Mouse (Mus musculus): ENCODE data around the gene Gm37240. TPM values are rescaled to one million over a fixed set of nuclear protein-coding genes. Genes with fewer than 3 reads are reported as not detected.
"Not testable (repeated sequence)": the region's sequence is repeated elsewhere in the genome, so short reads cannot be mapped to it uniquely, and the experiment has no call there.

Gm37240 gene
- polyA plus RNA-seq, 1 experiment from 2014 or later = 11.4 TPM

- H3K4me2 ChIP-seq (ENCODE audit: low read depth, low read length) = peak overlapping the region; percentile 58
- H3K9me3 ChIP-seq (replicated peaks; ENCODE audit: control insufficient read depth, low read length); H3K4me3 ChIP-seq (replicated peaks; ENCODE audit: low read length); ATAC-seq (ENCODE audit: insufficient read depth, low FRiP score); H3K9ac ChIP-seq (ENCODE audit: low read length); H3K27ac ChIP-seq (ENCODE audit: low read length); H3K36me3 ChIP-seq (ENCODE audit: control insufficient read depth, insufficient read depth, low read length); H3K27me3 ChIP-seq (ENCODE audit: control insufficient read depth, insufficient read depth, low read length): not testable (repeated sequence)
- H3K4me1 ChIP-seq (ENCODE audit: control insufficient read depth, insufficient read depth, low read length) = peaks cover 20% of the 10 kb centered on the region
- WGBS = 69% methylated on average over 2 of the region's 2 CpGs
Measured at GRCm38 (mm10) chr3:84655785-84656150, 1231.5 kb downstream of the Gm37240 start.

- ATAC-seq (ENCODE audit: insufficient read depth, low FRiP score) = peak; percentile 31; the same call in 1 of the 2 replicates
- Histone ChIP-seq H3K27ac (ENCODE audit: low read length) (peak overlapping the region; percentile 58), H3K4me3 (replicated peaks; ENCODE audit: low read length) (peak overlapping the region; percentile 16; the same call in 1 of the 2 replicates)
Measured at GRCm38 (mm10) chr3:84654900-84655784, 1232.2 kb downstream of the Gm37240 start.

GRCm38 (mm10) chr3:84654246-84654826, 1233.0 kb downstream of the Gm37240 start:
- H3K27ac ChIP-seq (ENCODE audit: low read length) = peak overlapping the region; percentile 58
- peak; percentile 62; the same call in 1 of the 2 replicates for ATAC-seq (ENCODE audit: insufficient read depth, low FRiP score)
- peaks cover 5% of the 10 kb centered on the region; the same call in 1 of the 2 replicates for H3K9me3 ChIP-seq (replicated peaks; ENCODE audit: control insufficient read depth, low read length)
- no peaks in the 10 kb centered on the region for H3K27me3 ChIP-seq (ENCODE audit: control insufficient read depth, insufficient read depth, low read length)
- H3K4me1 ChIP-seq (ENCODE audit: control insufficient read depth, insufficient read depth, low read length) = peaks cover 20% of the 10 kb centered on the region
- no peaks in the 10 kb centered on the region for H3K36me3 ChIP-seq (ENCODE audit: control insufficient read depth, insufficient read depth, low read length)
- WGBS = 16% methylated on average over 12 of the region's 12 CpGs
- H3K4me3 ChIP-seq (replicated peaks; ENCODE audit: low read length) = peak overlapping the region; percentile 28
- peak overlapping the region; percentile 48; the same call in 1 of the 2 replicates for H3K9ac ChIP-seq (ENCODE audit: low read length)
- H3K4me2 ChIP-seq (ENCODE audit: low read depth, low read length) = peak overlapping the region; percentile 58

More at GRCm38 (mm10) chr3:84654900-84655784, 1232.2 kb downstream of the Gm37240 start:
- Histone ChIP-seq H3K27me3 (ENCODE audit: control insufficient read depth, insufficient read depth, low read length) (no peaks in the 10 kb centered on the region), H3K4me1 (ENCODE audit: control insufficient read depth, insufficient read depth, low read length) (peaks cover 20% of the 10 kb centered on the region), H3K36me3 (ENCODE audit: control insufficient read depth, insufficient read depth, low read length) (no peaks in the 10 kb centered on the region), H3K9ac (ENCODE audit: low read length) (no peak overlapping the region), H3K9me3 (replicated peaks; ENCODE audit: control insufficient read depth, low read length) (peaks cover 5% of the 10 kb centered on the region; the same call in 1 of the 2 replicates), H3K4me2 (ENCODE audit: low read depth, low read length) (peak overlapping the region; percentile 58)
- 19% methylated on average over 16 of the region's 16 CpGs for WGBS

GRCm38 (mm10) chr3:84653557-84654245, 1233.6 kb downstream of the Gm37240 start:
- Histone ChIP-seq H3K4me3 (replicated peaks; ENCODE audit: low read length) (peak overlapping the region; percentile 28), H3K9me3 (replicated peaks; ENCODE audit: control insufficient read depth, low read length) (peaks cover 2% of the 10 kb centered on the region; the same call in 1 of the 2 replicates), H3K9ac (ENCODE audit: low read length) (peak overlapping the region; percentile 48; the same call in 1 of the 2 replicates), H3K27me3 (ENCODE audit: control insufficient read depth, insufficient read depth, low read length) (no peaks in the 10 kb centered on the region), H3K4me2 (ENCODE audit: low read depth, low read length) (peak overlapping the region; percentile 58), H3K4me1 (ENCODE audit: control insufficient read depth, insufficient read depth, low read length) (peaks cover 20% of the 10 kb centered on the region), H3K27ac (ENCODE audit: low read length) (peak overlapping the region; percentile 58), H3K36me3 (ENCODE audit: control insufficient read depth, insufficient read depth, low read length) (no peaks in the 10 kb centered on the region)
- 13% methylated on average over 14 of the region's 14 CpGs for WGBS
- no peak for ATAC-seq (ENCODE audit: insufficient read depth, low FRiP score)

GRCm38 (mm10) chr3:84652643-84653556, 1234.4 kb downstream of the Gm37240 start:
- WGBS = 77% methylated on average over 12 of the region's 12 CpGs
- Histone ChIP-seq H3K4me3 (replicated peaks; ENCODE audit: low read length) (no peak overlapping the region; the same call in 1 of the 2 replicates), H3K4me2 (ENCODE audit: low read depth, low read length) (peak overlapping the region; percentile 58), H3K9me3 (replicated peaks; ENCODE audit: control insufficient read depth, low read length) (no peaks in the 10 kb centered on the region), H3K27ac (ENCODE audit: low read length) (peak overlapping the region; percentile 58; the same call in 1 of the 2 replicates), H3K4me1 (ENCODE audit: control insufficient read depth, insufficient read depth, low read length) (peaks cover 20% of the 10 kb centered on the region), H3K9ac (ENCODE audit: low read length) (no peak overlapping the region), H3K36me3 (ENCODE audit: control insufficient read depth, insufficient read depth, low read length) (no peaks in the 10 kb centered on the region), H3K27me3 (ENCODE audit: control insufficient read depth, insufficient read depth, low read length) (no peaks in the 10 kb centered on the region)
- no peak for ATAC-seq (ENCODE audit: insufficient read depth, low FRiP score)

- Histone ChIP-seq H3K4me3 (replicated peaks; ENCODE audit: low read length) (no peak overlapping the region), H3K36me3 (ENCODE audit: control insufficient read depth, insufficient read depth, low read length) (no peaks in the 10 kb centered on the region), H3K27ac (ENCODE audit: low read length) (no peak overlapping the region), H3K27me3 (ENCODE audit: control insufficient read depth, insufficient read depth, low read length) (no peaks in the 10 kb centered on the region), H3K9me3 (replicated peaks; ENCODE audit: control insufficient read depth, low read length) (no peaks in the 10 kb centered on the region), H3K4me1 (ENCODE audit: control insufficient read depth, insufficient read depth, low read length) (peaks cover 19% of the 10 kb centered on the region), H3K9ac (ENCODE audit: low read length) (no peak overlapping the region), H3K4me2 (ENCODE audit: low read depth, low read length) (no peak overlapping the region)
- no peak for ATAC-seq (ENCODE audit: insufficient read depth, low FRiP score)
- 76% methylated on average over 12 of the region's 12 CpGs for WGBS
Measured at GRCm38 (mm10) chr3:84649578-84650327, 1237.6 kb downstream of the Gm37240 start.

- not testable (repeated sequence) for H3K9me3 ChIP-seq (replicated peaks; ENCODE audit: control insufficient read depth, low read length); H3K27me3 ChIP-seq (ENCODE audit: control insufficient read depth, insufficient read depth, low read length); H3K36me3 ChIP-seq (ENCODE audit: control insufficient read depth, insufficient read depth, low read length); H3K27ac ChIP-seq (ENCODE audit: low read length); H3K9ac ChIP-seq (ENCODE audit: low read length); H3K4me1 ChIP-seq (ENCODE audit: control insufficient read depth, insufficient read depth, low read length); ATAC-seq (ENCODE audit: insufficient read depth, low FRiP score); H3K4me3 ChIP-seq (replicated peaks; ENCODE audit: low read length); H3K4me2 ChIP-seq (ENCODE audit: low read depth, low read length)
- WGBS = 78% methylated on average over 4 of the region's 4 CpGs
Measured at GRCm38 (mm10) chr3:84648069-84648468, 1239.2 kb downstream of the Gm37240 start.

GRCm38 (mm10) chr3:84647616-84648015, 1239.7 kb downstream of the Gm37240 start:
- 34% methylated on average over 4 of the region's 4 CpGs for WGBS
- H3K36me3 ChIP-seq (ENCODE audit: control insufficient read depth, insufficient read depth, low read length) = no peaks in the 10 kb centered on the region
- H3K4me1 ChIP-seq (ENCODE audit: control insufficient read depth, insufficient read depth, low read length) = peaks cover 6% of the 10 kb centered on the region; the same call in 1 of the 2 replicates
- ATAC-seq (ENCODE audit: insufficient read depth, low FRiP score) = no peak
- H3K9me3 ChIP-seq (replicated peaks; ENCODE audit: control insufficient read depth, low read length) = no peaks in the 10 kb centered on the region
- no peak overlapping the region for H3K4me2 ChIP-seq (ENCODE audit: low read depth, low read length)
- no peak overlapping the region for H3K9ac ChIP-seq (ENCODE audit: low read length)
- no peaks in the 10 kb centered on the region for H3K27me3 ChIP-seq (ENCODE audit: control insufficient read depth, insufficient read depth, low read length)
- H3K4me3 ChIP-seq (replicated peaks; ENCODE audit: low read length) = no peak overlapping the region
- peak overlapping the region; percentile 56; the same call in 1 of the 2 replicates for H3K27ac ChIP-seq (ENCODE audit: low read length)
